Mouse (Mus musculus) MEL (cell line): ENCODE results near the gene Sar1a. TPM values are rescaled to one million over a fixed set of nuclear protein-coding genes. Genes with fewer than 3 reads are reported as not detected.

Experiments
- DNase-seq: peaks from one replicate; pipeline ENCODE4 v3.0.0; 2011; ENCODE audit warnings: low read depth, low spot score
- H3K27ac ChIP-seq: 2 replicates; pipeline ENCODE4 v1.5.1; 2012; ENCODE audit warnings: low read depth, mild to moderate bottlenecking, control low read depth, low read length, moderate library complexity; ENCODE audit not compliant: control insufficient read depth
- H3K27me3 ChIP-seq, 2 experiments: fragments of 150-350 bp in 1 of 2; sonication (generic) in 1 of 2; 2 replicates each; pipeline ENCODE4 v1.6.1; 2012; ENCODE audit warnings: low read length in 2 of 2, mild to moderate bottlenecking in 2 of 2, improper control_type of control experiment in 1 of 2, moderate library complexity in 1 of 2; ENCODE audit not compliant: insufficient read depth in 2 of 2, control insufficient read depth in 1 of 2
- H3K36me3 ChIP-seq, 2 experiments: 2 replicates each; pipeline ENCODE4 v1.6.1; 2012 to 2014; ENCODE audit warnings: low read length in 2 of 2, improper control_type of control experiment in 1 of 2, inconsistent platforms in 1 of 2, mild to moderate bottlenecking in 1 of 2; ENCODE audit not compliant: insufficient read depth in 2 of 2, control insufficient read depth in 1 of 2
- H3K4me1 ChIP-seq, 2 experiments: fragments of 150-350 bp in 1 of 2; sonication (generic) in 1 of 2; 2 replicates each; pipeline ENCODE4 v1.6.1; 2012; ENCODE audit warnings: low read length in 2 of 2, improper control_type of control experiment in 1 of 2, mild to moderate bottlenecking in 1 of 2; ENCODE audit not compliant: insufficient read depth in 2 of 2, control insufficient read depth in 1 of 2
- H3K4me3 ChIP-seq, 2 experiments: fragments of 150-350 bp in 1 of 2; sonication (generic) in 1 of 2; 2 replicates each; pipeline ENCODE4 v1.5.1; 2012; ENCODE audit warnings: low read depth in 2 of 2, low read length in 2 of 2, mild to moderate bottlenecking in 2 of 2, moderate library complexity in 2 of 2, control low read depth in 1 of 2, improper control_type of control experiment in 1 of 2; ENCODE audit not compliant: control insufficient read depth in 1 of 2, insufficient read depth in 1 of 2
- H3K79me2 ChIP-seq: 2 replicates; pipeline ENCODE4 v1.6.1; 2012; ENCODE audit warnings: mild to moderate bottlenecking, low read length, moderate library complexity; ENCODE audit not compliant: control insufficient read depth, poor library complexity, insufficient read depth
- H3K9ac ChIP-seq: 2 replicates; pipeline ENCODE4 v1.6.1; 2012; ENCODE audit warnings: low read depth, mild to moderate bottlenecking, control low read depth, low read length, moderate library complexity; ENCODE audit not compliant: control insufficient read depth, poor library complexity, severe bottlenecking
- H3K9me3 ChIP-seq: fragments of 150-350 bp; sonication (generic); replicated peaks from 2 replicates; pipeline ENCODE4 v1.6.1; 2012; ENCODE audit warnings: mild to moderate bottlenecking, low read length, improper control_type of control experiment, moderate library complexity; ENCODE audit not compliant: insufficient read depth
- CHD1 ChIP-seq: IDR thresholded peaks from 2 replicates; pipeline ENCODE4 v1.6.1; 2012; ENCODE audit warnings: low read depth, mild to moderate bottlenecking, inconsistent platforms, low read length, improper control_type of control experiment
- CTCF ChIP-seq, 3 experiments: IDR thresholded peaks in 2 of 3; conservative IDR thresholded peaks in 1 of 3; 2 replicates each; pipeline ENCODE4 v1.5.1; 2011 to 2012; ENCODE audit warnings: low read length in 3 of 3, low read depth in 2 of 3, mild to moderate bottlenecking in 2 of 3, improper control_type of control experiment in 1 of 3, inconsistent platforms in 1 of 3, mixed read lengths in 1 of 3, moderate library complexity in 1 of 3; ENCODE audit not compliant: control insufficient read depth in 1 of 3, insufficient read depth in 1 of 3, poor library complexity in 1 of 3, severe bottlenecking in 1 of 3
- E2F4 ChIP-seq: IDR thresholded peaks from 2 replicates; pipeline ENCODE4 v1.6.1; 2011; ENCODE audit warnings: low read depth, low read length, improper control_type of control experiment, borderline replicate concordance
- ELF1 ChIP-seq: IDR thresholded peaks from 2 replicates; pipeline ENCODE4 v1.6.1; 2014; ENCODE audit warnings: low read depth, mild to moderate bottlenecking, inconsistent platforms, low read length, improper control_type of control experiment, moderate library complexity
- ETS1 ChIP-seq: IDR thresholded peaks from 2 replicates; pipeline ENCODE4 v1.6.1; 2012; ENCODE audit warnings: low read depth, mild to moderate bottlenecking, inconsistent platforms, low read length, improper control_type of control experiment, moderate library complexity
- GABPA ChIP-seq: IDR thresholded peaks from 2 replicates; pipeline ENCODE4 v1.6.1; 2012; ENCODE audit warnings: low read depth, mild to moderate bottlenecking, inconsistent platforms, low read length, improper control_type of control experiment, moderate library complexity
- HCFC1 ChIP-seq: IDR thresholded peaks from 2 replicates; pipeline ENCODE4 v1.6.1; 2012; ENCODE audit warnings: low read depth, mild to moderate bottlenecking, inconsistent platforms, low read length, improper control_type of control experiment, moderate library complexity
- MAX ChIP-seq: IDR thresholded peaks from 2 replicates; pipeline ENCODE4 v1.6.1; 2011; ENCODE audit warnings: low read length, improper control_type of control experiment
- MXI1 ChIP-seq: IDR thresholded peaks from 2 replicates; pipeline ENCODE4 v1.6.1; 2011; ENCODE audit warnings: mild to moderate bottlenecking, low read depth, low read length, improper control_type of control experiment
- MYC ChIP-seq: IDR thresholded peaks from 2 replicates; pipeline ENCODE4 v1.6.1; 2011; ENCODE audit warnings: low read depth, mild to moderate bottlenecking, low read length, improper control_type of control experiment, moderate library complexity
- NELFE ChIP-seq: IDR thresholded peaks from 2 replicates; pipeline ENCODE4 v1.6.1; 2011; ENCODE audit warnings: low read depth, low read length, improper control_type of control experiment
- POLR2A ChIP-seq, 2 experiments: IDR thresholded peaks; 2 replicates each; pipeline ENCODE4 v1.6.1; 2011 to 2012; ENCODE audit warnings: low read length in 2 of 2, mild to moderate bottlenecking in 2 of 2, control low read depth in 1 of 2, improper control_type of control experiment in 1 of 2, low read depth in 1 of 2, moderate library complexity in 1 of 2; ENCODE audit not compliant: control insufficient read depth in 1 of 2, insufficient read depth in 1 of 2, poor library complexity in 1 of 2
- POLR2AphosphoS2 ChIP-seq: IDR thresholded peaks from 2 replicates; pipeline ENCODE4 v1.6.1; 2011; ENCODE audit warnings: low read length, improper control_type of control experiment
- RCOR1 ChIP-seq: IDR thresholded peaks from 2 replicates; pipeline ENCODE4 v1.6.1; 2012; ENCODE audit warnings: low read depth, mild to moderate bottlenecking, inconsistent platforms, low read length, improper control_type of control experiment
- SIN3A ChIP-seq: IDR thresholded peaks from 2 replicates; pipeline ENCODE4 v1.6.1; 2012; ENCODE audit warnings: low read length, improper control_type of control experiment, inconsistent platforms
- SMC3 ChIP-seq: IDR thresholded peaks from 2 replicates; pipeline ENCODE4 v1.6.1; 2011; ENCODE audit warnings: low read depth, low read length, improper control_type of control experiment
- UBTF ChIP-seq: IDR thresholded peaks from 2 replicates; pipeline ENCODE4 v1.6.1; 2012; ENCODE audit warnings: low read depth, mild to moderate bottlenecking, inconsistent platforms, low read length, improper control_type of control experiment, moderate library complexity, borderline replicate concordance; ENCODE audit not compliant: insufficient read depth
- USF1 ChIP-seq: IDR thresholded peaks from 2 replicates; pipeline ENCODE4 v1.6.1; 2014; ENCODE audit warnings: low read depth, mild to moderate bottlenecking, inconsistent platforms, low read length, improper control_type of control experiment, moderate library complexity
- USF2 ChIP-seq, 2 experiments: IDR thresholded peaks; 2 replicates each; pipeline ENCODE4 v1.6.1; 2011 to 2012; ENCODE audit warnings: improper control_type of control experiment in 2 of 2, low read length in 2 of 2, borderline replicate concordance in 1 of 2, inconsistent platforms in 1 of 2, low read depth in 1 of 2, mild to moderate bottlenecking in 1 of 2; ENCODE audit not compliant: insufficient read depth in 1 of 2
- ZMIZ1 ChIP-seq: IDR thresholded peaks from 2 replicates; pipeline ENCODE4 v1.6.1; 2012; ENCODE audit warnings: low read depth, mild to moderate bottlenecking, inconsistent platforms, low read length, improper control_type of control experiment, moderate library complexity
- ZNF384 ChIP-seq: IDR thresholded peaks from 2 replicates; pipeline ENCODE4 v1.6.1; 2012; ENCODE audit warnings: low read depth, mild to moderate bottlenecking, inconsistent platforms, low read length, improper control_type of control experiment
- polyA plus RNA-seq, 2 experiments: library from polyadenylated mRNA; stranded (reverse) in 1 of 2; unstranded in 1 of 2; fragments of >175 nt in 1 of 2; fragments of >200 nt in 1 of 2; gene quantifications; 2 replicates each; pipeline versions ENCODE4 v1.2.1 to v1.2.4; 2012; ENCODE audit warnings: low replicate concordance in 2 of 2, low read depth in 1 of 2; ENCODE audit not compliant: insufficient read length in 2 of 2, insufficient read depth in 1 of 2, missing spikeins in 1 of 2
- total RNA-seq: library from RNA; depleted of rRNA; stranded (reverse); fragments of 300-350 nt; gene quantifications from 2 replicates; pipeline ENCODE4 v1.2.3, GENCODE M21; 2012

Gene Sar1a
- total and polyA plus RNA-seq, 3 experiments = 133 to 135 TPM; not detected in 1

DNA sequence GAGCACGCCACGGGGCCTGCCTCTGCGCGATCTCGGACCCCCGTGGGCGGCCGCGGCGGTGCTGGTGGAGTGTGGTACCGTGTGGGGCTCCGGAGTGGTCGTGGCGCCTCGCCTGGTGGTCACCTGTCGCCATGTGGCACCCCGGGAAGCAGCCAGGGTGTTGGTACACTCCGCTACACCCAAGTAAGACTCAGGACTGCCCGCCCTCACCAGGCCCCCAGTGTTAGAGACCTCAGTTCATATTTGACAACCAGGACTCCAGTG is 16.4 kb downstream of the Sar1a start:
- Histone ChIP-seq H3K27me3 (no peaks in the 10 kb centered on the region), H3K36me3 (peaks cover 1 to 7% of the 10 kb centered on the region in 2 experiments; a peak in 3 of 4 replicates), H3K9ac (peak overlapping the region; percentile 83), H3K79me2 (peaks cover 33% of the 10 kb centered on the region), H3K9me3 (no peaks in the 10 kb centered on the region), H3K27ac (no peak overlapping the region), H3K4me1 (peaks cover 0 to 12% of the 10 kb centered on the region in 2 experiments; a peak in 3 of 4 replicates), H3K4me3 (peak overlapping the region; percentile 74 to 98)
- DNase-seq = no peak
- TF ChIP-seq MYC = no peak
- no peak for TF ChIP-seq RCOR1

DNA sequence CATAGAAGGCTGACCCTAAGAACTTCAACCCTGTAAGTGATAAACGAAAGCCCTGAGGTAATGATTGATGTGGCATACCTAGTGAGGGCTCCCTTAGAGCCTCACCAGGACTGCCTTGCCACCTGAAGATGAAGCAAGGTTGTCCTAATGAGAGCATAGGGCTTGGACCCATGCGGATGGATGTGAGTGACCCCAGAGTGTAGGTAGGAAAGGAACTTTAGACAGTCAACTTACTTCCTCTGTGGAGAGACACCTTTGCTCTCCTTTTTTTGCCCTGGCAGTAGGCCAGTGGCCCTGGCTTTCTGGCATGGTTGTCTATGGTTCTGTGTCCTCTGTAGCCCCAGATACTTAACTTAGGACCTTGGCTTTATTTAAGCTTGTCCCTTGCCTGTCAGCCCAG is 16.9 kb downstream of the Sar1a start:
- TF ChIP-seq SMC3 (no peak), E2F4 (no peak), ZNF384 (no peak), RCOR1 (no peak), UBTF (no peak), SIN3A (no peak), CTCF (IDR thresholded peaks at IDR 0.05 in 2 of 3, conservative IDR thresholded peaks at IDR 0.05 in 1 of 3; ENCODE audit: control insufficient read depth in 1 of 3, insufficient read depth in 1 of 3, low read depth in 2 of 3, low read length in 3 of 3, poor library complexity in 1 of 3, severe bottlenecking in 1 of 3) (no peak), USF1 (no peak), CHD1 (no peak), POLR2A (IDR thresholded peaks at IDR 0.05; ENCODE audit: control insufficient read depth in 1 of 2, insufficient read depth in 1 of 2, low read depth in 1 of 2, low read length in 2 of 2, poor library complexity in 1 of 2) (no peak), ELF1 (no peak)
- peaks cover 1 to 7% of the 10 kb centered on the region in 2 experiments; a peak in 3 of 4 replicates for H3K36me3 ChIP-seq

DNA sequence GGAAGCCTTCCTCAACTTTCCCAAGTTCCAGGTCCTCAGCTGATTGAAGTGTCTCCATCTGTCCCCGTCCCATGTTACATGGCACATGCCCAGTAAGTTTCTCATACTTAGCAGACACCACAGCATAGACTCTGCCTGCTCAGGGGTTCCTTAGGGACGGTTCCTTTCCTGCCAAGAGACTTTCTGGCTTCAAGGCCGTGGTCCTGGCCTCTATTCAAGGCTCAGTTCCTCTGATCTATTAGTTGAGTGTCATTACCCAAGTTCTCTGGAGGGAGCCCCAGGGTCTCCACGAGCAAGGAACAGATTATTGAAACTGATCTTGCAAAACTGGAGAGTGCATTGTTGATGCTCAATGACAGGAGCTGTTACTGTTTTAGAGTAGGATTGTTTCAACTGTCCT is 24.6 kb downstream of the Sar1a start:
- TF ChIP-seq GABPA (no peak), MAX (no peak), HCFC1 (no peak), POLR2AphosphoS2 (no peak), SIN3A (no peak), USF2 (IDR thresholded peaks at IDR 0.05; ENCODE audit: borderline replicate concordance in 1 of 2, insufficient read depth in 1 of 2, low read depth in 1 of 2, low read length in 2 of 2) (no peak), ETS1 (no peak), ELF1 (no peak), ZMIZ1 (no peak), MXI1 (no peak), NELFE (no peak)
- Histone ChIP-seq H3K4me1 (peaks cover 8 to 18% of the 10 kb centered on the region in 2 experiments), H3K27me3 (no peaks in the 10 kb centered on the region), H3K79me2 (no peaks in the 10 kb centered on the region), H3K9ac (no peak overlapping the region), H3K4me3 (no peak overlapping the region), H3K9me3 (no peaks in the 10 kb centered on the region), H3K36me3 (peaks cover 0 to 14% of the 10 kb centered on the region in 2 experiments; a peak in 3 of 4 replicates), H3K27ac (no peak overlapping the region)
- DNase-seq = no peak

More for the DNA sequence above, 16.9 kb downstream of the Sar1a start:
- H3K79me2 ChIP-seq = peaks cover 33% of the 10 kb centered on the region
- peak overlapping the region; percentile 83 for H3K9ac ChIP-seq
- no peak for DNase-seq
- no peak overlapping the region for H3K27ac ChIP-seq
- no peaks in the 10 kb centered on the region for H3K9me3 ChIP-seq
- no peaks in the 10 kb centered on the region for H3K27me3 ChIP-seq
- H3K4me3 ChIP-seq = peak overlapping the region; percentile 74 to 98
- peaks cover 0 to 12% of the 10 kb centered on the region in 2 experiments; a peak in 3 of 4 replicates for H3K4me1 ChIP-seq
